Mouse (Mus musculus) c-Kit-positive CD71-negative TER-119-negative erythroid progenitor cells, embryonic 14.5 days (primary cell): Measurements from ENCODE around the gene Cand2.
A peak's percentile ranks its signal among the peaks of the same experiment; 100 is the strongest.

Experiments
- DNase-seq: peaks from one replicate; pipeline ENCODE4 v3.0.0-alpha.2; 2013; ENCODE audit warnings: low read depth

The Cand2 gene

GRCm38 (mm10) chr6:115774501-115774921 is at the start of gene Cand2:
Cand2 (plus strand) TSS chr6:115774538.
- no peak for DNase-seq

GRCm38 (mm10) chr6:115727108-115727507 is 47.2 kb upstream of the Cand2 start:
- DNase-seq, result peak; percentile 51

DNA sequence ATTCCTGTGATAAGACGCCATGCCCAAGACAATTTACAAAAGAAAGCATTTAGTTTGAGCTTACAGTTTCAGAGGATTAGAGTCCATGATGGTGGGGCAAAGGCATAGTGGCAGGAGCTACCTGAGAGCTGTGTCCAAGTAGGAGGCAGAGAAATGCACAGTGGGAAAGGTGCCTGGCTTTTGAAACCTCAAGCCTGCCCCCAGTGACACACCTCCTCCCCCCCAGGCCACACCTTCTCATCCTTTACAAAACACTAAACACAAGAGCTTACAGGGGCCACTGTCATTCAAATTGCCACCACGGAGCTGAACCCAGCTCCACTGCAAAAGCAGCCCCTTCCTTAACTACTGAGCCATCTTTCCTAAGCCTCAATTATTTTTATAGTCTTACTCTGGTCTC is 46.8 kb upstream of the Cand2 start:
- no peak for DNase-seq

GRCm38 (mm10) chr6:115730560-115731342 is 43.6 kb upstream of the Cand2 start:
- DNase-seq, result no peak

DNA sequence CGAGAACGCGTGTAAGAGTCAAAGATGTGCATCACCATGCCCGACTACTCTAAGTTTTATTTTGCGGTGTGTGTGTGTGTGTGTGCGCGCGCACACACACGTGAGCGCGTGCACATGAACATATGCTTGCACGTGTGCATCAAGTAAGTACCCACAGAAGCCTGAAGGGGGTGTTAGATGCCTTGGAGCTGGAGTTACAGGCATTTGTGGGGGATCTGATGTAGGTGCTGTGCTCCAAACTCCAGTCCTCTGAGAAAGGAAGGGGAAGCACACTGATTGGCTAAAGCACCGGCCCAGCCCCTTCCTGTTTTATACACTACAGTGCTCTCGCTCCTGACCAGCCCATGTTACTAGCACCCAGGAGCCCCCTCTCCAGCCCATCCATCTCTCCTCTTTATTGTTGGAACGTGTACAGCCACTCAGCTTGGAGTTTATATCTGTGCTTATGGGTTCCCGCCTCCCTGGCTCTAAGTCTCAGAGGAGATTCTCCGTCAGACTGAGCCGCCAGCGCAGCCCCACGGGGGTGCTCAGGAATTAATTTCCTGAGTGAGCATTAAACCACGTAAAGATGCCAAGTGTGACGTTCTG is 41.9 kb upstream of the Cand2 start:
- no peak for DNase-seq

- peak; percentile 35 for DNase-seq
These were observed 39.4 kb upstream of the Cand2 start for GRCm38 (mm10) chr6:115734909-115735308.

DNA sequence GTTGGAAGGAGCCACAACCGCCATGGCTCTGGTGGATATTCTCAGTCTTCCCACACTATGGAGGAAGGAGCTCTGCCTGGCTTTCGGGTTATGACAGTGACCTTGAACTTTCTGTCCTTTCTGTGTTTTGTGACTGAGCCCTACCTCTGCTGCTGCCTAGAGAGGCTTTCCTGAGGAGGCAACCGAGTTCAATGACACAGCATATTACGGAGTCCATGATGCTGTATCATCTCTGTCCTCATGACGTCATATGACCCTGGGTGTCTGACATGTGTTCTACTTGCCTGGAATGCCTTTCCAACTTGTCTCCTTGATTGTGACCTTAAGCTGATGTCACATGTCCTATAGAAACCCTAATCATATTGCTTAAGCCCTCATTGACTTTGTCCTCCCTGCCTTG is 35.3 kb upstream of the Cand2 start:
- DNase-seq, result no peak

GRCm38 (mm10) chr6:115743569-115743968 is 30.8 kb upstream of the Cand2 start:
- no peak for DNase-seq

DNA sequence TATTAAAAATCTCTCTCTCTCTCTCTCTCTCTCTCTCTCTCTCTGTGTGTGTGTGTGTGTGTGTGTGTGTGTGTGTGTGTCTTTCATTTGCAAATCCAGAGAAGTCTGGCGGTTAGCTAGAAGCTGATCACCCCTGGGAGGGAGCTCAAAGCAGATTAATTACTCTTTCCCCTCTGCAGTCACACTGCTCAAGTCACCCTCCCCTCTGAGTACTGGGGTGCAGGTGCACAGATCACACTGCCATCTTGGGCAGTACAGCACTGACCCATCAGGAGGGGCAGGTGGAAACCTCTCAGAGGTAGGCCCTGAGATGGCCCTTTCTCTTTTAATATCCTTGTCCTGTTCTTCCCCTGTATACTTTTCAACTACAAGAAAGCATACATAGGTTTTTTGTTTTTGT is 28.0 kb upstream of the Cand2 start:
- DNase-seq, result no peak

DNA sequence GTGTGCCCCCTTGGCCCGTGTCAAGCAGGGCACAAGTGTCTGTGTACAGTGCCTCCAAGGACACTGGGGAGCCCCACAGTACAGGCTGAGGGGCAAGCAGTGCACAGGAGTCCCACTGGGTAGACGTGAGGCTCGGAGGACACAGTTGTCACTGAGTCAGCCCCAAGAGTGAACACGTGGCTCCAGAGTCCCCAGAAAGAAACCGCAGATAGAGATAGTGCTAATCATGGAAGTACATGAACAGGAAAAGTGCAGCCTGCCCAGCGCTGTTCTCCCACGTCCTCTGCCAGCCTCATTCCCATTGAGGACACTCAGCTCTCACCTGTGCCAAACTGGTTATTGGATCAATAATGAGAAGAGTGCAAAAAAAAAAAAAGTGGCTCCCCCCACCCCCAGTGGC is 18.8 kb upstream of the Cand2 start:
- DNase-seq, result no peak

GRCm38 (mm10) chr6:115758981-115759435 is 15.3 kb upstream of the Cand2 start:
- no peak for DNase-seq

DNA sequence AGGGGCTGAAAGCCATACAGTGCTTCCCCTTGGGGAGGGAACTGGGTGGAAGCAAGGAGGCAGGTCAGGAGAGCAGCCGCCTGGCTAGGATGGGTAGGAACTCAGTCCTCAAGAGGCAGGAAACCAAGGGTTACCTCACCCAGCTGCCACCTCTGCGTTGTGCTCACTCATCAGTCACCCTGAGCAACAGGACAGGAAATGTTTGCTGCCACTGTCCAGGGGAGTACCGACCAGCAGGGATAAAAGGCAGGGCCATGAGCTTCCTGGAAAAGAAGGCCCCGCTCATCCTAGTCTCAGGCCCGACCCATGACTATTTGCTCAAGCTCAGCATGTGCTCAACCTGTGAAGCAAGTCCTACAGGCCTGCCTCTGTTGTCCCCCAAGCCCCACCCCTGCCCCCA is 14.9 kb upstream of the Cand2 start:
- DNase-seq, result no peak

DNA sequence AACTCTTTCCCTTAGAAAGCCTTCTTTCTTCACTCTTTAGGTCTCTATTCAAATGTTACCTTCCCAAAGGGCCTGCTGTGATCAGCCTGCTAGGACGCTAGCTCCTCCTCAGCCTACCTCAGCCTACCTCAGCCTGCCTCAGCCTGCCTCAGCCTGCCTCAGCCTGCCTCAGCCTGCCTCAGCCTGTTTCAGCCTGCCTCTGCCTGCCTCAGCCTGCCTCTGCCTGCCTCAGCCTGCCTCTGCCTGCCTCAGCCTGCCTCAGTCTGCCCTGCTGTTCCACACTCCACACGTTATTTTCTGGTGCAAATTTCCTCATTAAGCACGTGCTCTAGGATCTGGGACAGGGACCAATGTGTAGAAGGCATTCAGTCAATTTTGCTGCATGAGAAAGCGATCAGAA is 14.2 kb upstream of the Cand2 start:
- no peak for DNase-seq

DNA sequence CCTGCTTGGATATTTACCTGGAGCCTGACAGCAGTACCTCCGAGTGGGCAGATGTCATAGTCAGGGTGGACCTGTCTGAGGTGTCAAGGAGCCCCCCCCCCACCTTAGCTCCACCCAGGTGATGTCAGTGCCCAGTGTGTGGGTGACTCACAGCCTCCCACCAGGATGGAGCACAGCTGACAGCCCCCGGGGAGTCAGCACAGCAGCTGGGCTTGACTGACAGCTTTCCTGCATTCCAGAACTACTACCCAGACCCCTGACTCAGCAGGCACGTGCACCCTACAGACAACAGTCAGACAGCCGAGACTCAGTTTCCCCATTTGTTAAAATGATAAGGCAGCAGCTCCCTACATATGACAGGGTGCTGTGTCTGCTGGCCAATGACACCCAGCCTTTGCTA is 13.4 kb upstream of the Cand2 start:
- no peak for DNase-seq

DNA sequence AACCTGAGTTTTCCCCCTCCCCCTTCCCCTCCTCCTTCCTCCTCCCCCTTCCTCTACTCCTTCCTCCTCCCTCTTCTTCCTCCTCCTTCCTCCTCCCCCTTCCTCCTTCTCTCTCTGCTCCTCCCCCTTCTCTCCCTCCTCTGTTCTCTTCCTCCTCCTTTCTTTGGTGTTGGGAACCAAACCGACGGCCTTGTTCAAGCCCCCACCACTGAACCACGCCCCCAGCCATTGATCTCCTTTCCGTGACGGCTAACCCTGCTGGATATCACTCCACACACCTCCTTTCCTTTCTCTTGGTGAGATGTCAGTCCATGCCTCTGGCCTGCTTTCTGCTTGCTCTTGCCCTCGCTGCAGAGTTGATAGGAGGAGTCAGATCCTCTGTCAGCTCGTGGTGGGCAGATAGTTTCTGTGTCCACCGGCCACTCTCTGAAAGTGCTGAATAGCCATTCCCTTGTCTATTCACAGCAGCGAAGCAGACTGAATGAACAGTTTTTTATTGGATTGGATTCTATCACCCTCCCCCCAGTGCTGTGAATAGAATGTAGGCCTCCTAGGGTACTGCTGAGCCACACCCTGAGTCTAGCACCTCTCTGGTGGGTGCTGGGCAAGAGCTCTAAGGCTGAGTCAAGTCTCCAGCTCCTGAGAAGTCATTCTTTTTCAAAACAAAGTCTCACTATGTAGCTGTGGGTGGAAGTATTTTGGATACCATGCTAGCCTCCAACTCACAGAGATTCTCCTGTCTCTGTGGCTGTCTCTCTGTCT is 12.2 kb upstream of the Cand2 start, which contains the start of gene Tmem40:
Gene Tmem40 (minus strand): TSS at position 416 of the 762 bp plus-strand sequence.
- DNase-seq, result no peak

DNA sequence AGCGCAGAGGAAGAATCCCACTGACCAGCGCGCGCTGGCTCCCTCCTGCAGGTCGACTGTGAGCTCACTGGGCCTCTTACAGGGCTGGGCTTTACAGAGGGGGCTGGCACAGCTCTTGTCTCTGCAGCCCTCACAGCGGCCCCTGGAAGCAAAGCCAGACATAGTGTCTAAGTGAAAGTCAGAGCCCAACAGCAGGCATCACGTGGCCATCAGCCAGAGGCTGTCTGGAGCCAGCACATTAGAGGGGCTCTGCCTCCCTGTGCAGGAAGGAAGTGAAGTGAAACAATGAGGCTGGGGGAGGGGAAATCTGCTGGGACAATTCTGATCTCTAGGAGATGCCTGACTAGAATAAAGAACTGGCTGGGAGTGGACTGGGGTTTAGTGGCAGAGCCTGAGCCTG is 10.2 kb upstream of the Cand2 start:
- DNase-seq, result no peak

GRCm38 (mm10) chr6:115767357-115767756 is 7.0 kb upstream of the Cand2 start:
- no peak for DNase-seq

DNA sequence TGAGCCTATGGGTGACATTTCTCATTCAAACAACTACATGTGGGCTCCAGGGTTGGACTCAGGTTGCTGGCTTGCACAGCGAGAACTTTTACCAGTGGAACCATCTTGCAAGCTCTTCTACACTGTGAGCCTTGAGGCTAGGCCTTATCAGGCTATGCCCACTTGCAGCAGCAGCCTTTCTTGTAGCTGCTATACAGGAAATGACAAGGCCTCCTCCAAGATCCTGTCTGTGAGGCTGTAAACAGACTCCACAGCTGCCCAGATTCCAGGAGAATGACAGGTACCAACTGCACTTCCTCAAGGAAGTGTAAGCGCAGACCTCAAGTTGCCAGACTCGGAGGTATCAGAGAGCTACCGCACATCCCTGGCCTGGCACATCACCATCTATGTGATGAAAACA is 6.1 kb upstream of the Cand2 start:
- no peak for DNase-seq

DNA sequence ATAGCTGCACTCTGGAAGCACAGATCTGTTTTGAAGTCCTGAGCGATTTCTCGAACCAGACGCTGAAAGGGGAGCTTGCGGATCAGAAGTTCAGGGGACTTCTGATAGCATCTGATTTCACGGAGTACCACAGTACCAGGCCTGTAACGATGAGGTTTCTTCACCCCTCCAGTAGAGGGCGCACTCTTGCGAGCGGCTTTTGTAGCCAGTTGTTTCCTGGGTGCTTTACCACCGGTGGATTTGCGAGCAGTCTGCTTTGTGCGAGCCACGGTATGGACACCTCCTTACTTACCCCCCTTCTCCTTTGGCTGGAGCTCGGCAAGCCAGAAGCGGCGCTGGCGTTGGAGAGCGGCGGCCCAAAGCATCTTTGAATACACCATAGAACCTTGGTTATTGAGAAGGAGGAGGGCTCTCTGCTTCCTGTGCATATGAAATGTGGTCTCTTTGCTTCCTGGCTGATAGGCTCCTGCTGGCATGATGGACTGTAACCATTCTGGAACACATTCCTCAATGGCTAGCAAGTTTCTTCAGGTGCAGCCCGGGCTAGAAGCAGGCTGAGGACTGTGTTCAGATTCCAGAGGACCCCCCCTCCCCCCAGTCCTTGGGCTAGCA is 4.2 kb upstream of the Cand2 start:
- DNase-seq, result no peak

- no peak for DNase-seq
These were observed 3.5 kb upstream of the Cand2 start for GRCm38 (mm10) chr6:115770852-115771251.

DNA sequence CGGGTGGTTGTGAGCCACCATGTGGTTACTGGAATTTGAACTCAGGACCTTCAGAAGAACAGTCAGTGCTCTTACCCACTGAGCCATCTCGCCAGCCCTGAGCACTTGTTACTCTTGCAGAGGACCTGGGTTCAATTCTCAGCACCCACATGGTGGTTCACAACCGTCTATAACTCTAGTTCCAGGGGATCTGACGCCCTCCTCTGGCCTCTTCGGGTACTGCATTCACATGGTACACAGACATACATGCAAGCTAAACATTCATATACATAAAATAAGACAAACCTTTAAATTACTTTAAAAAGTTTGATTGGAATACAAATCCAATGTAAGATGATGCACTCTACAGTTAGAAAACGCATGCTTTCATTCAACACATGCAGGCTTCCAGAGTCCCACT is 2.1 kb upstream of the Cand2 start:
- DNase-seq, result no peak

DNA sequence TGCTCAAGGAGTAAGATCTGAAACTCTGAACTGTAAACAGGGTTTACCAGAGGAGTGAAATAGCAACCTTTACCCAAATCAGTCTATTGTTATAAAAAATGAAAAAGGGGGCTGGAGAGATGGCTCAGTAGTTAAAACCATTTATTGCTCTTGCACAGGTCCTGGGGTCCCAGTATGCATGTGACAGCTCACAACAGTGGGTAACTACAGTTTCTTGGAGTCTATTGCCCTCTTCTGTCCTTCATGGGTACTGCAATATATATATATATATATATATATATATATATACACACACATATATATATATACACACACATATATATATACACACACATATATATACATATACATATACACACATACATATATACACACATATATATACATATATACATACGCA is 1.7 kb upstream of the Cand2 start:
- DNase-seq, result no peak
